Mouse (Mus musculus) cerebellum, adult 9-10 months (tissue): ENCODE results near the gene Nupl1.

Experiments
- DNase-seq: peaks from one replicate; pipeline ENCODE4 v3.0.0; 2022

The Nupl1 gene

DNA sequence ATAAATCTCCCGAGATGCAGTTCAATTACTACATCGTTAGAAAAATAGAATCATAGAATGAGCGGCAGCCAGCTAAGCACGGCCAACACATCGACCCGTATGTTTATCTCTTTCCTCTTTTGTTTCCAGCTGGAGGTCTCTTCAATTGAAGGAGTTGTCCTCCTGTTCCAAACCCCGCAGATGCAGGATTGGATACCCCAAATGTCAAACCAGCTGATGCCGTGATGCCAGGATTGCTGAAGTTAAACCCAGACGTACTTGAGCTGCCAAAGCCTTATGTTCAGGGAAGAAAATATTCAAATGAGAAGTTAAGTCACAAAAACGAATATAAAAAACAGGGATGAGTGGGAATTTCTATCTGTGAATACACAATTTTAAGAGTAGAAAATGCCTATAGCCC, 31.3 kb downstream of the Nupl1 start:
- no peak for DNase-seq

DNA sequence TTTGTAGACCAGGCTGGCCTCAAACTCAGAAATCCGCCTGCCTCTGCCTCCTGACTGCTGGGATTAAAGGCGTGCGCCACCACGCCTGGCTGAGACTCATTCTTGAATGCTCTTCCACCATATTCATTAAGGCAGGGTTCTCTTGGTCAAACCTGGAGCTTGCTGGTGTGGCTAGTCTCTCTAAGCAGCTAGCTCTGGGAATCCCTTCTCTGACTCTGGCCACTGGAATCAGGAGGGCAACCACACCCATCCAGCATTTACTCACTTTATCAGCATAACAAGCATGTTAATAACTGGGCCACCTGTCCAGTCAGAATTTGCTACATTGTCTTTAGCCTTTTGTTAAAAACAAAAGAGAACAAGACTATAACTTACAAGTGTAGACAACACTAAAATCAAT, 33.6 kb downstream of the Nupl1 start:
- no peak for DNase-seq

DNA sequence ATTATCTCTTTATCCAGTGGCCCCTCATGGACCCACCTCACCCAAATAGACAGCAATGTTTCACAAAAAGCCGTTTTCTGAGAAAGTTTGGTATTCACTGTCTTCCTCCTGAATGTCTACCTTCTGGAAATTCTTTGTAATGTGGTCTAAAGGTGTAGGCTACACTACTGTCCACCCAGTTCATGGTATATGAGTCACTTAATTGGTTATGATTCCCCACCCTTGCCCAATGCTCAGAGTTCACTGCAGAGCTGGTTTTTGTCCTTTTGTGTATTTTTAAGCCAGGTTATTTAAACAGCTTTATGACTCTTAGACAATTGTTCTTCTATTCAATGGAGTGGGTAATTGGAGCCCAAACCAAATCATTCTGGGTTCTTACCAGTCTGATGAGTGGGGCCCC, 35.1 kb downstream of the Nupl1 start:
- DNase-seq, result no peak

DNA sequence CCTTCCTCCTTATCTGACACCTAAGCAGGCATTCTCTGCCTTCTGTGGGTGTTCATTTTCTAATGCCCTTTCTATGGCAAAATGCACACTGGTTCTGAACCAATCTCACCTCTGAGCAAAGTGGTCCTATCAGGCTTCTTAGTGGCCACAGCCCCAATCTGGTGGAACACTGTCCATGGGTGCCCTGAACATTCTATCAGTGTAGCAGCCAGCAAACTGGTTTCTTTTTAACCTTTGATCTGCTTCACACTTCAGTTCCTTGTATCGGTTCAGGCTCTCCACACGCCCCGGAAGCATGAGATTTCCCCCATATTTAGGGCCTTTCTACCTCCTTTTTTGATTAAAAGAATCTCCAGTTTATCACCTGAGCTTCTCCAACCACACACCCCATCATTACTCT, 36.2 kb downstream of the Nupl1 start:
- DNase-seq, result no peak

DNA sequence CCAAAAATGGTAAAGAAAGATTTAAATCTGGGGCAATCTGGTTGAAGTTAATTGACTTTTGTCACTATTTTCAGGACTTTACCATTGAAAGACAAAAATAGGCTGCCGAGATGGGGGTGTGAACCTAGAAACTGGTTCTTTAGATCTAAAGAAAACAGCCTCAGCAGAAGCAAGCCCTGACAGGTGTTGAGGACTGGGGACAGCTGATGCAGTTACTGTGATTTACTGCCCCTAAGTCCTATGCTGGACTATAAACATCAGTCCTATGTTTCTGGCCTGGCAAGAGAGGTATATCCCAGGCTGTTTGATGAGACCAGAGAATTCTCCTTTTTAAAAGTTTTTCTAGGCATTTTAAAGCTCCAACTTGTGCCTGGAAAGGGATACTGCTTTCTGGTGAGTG, 37.2 kb downstream of the Nupl1 start:
- no peak for DNase-seq

DNA sequence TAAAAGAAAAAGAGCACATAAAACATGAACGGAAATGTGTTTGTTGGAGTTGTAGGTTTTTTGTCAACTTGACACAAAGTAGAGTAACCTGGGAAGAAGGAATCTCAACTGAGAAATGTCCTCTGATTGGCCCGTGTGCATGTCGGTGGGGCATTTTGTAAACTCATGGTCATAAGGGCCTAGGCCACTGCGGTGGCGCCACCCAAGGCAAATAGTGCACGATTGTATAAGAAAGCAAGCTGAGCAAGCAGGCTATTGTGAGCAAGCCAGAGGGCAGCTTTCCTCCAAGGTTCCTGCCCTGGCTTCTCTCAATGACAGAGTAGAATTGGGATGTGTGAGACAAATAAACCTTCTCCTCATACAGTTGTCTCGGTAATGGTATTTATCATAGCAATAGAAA, 42.1 kb downstream of the Nupl1 start:
- DNase-seq, result no peak

DNA sequence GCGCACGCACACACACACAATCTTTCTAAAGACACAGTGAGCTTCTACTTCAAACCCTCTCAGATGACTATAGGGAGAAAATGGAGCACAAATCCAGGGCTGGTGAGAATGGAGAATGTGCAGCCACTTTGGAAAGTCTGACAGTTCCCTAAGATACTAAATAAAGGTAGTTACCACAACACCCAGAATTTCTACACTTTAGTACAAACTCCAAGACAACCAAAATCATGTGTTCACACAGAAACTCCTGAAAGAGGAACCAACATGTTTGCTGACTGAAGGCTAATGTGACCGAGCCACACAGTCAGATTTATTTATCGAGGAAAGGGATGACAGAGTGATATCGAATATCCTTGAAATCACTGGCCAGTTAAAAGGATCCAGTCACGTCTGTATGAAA, 46.2 kb downstream of the Nupl1 start:
- no peak for DNase-seq

DNA sequence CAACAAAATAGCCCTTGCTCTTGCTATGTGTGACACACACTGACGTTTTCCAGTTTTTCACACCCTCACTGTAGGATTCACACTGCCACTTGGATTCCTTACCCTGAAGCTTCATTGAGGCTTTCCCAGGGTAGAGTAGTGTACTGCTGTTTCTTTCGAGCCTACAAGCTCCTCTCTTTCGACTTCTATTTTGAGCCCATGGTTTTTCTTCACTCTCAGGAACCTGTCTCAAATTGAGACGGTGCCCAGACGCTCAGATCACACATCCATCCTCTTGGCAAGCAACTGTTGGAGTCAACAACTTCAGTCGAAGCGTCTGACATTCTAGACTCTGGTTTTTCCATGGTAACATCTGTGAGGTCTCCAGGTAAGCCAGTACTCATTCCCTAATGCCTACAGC, 54.3 kb downstream of the Nupl1 start, which contains the start of gene Atp8a2:
Gene Atp8a2, minus strand, starts transcription at position 296 of the 400 bp plus-strand sequence.
- DNase-seq, result no peak

DNA sequence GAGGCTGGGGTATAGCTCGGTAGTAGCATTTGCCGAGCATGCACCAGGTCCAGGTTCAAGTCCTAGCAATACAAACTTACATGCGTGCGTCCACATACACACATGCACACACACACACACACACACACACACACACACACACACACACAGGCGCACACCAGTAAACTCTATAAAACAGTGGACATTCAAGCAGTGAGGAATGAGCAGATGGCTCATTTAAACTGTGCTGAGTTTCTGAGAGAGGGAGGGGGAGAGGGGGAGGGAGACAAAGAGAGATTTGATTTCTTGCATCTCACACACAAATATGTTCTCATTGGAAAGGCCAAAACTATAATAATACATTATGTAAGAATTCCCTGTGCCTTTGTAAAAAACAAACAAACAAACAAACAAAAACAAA, 55.2 kb downstream of the Nupl1 start:
- DNase-seq, result no peak

DNA sequence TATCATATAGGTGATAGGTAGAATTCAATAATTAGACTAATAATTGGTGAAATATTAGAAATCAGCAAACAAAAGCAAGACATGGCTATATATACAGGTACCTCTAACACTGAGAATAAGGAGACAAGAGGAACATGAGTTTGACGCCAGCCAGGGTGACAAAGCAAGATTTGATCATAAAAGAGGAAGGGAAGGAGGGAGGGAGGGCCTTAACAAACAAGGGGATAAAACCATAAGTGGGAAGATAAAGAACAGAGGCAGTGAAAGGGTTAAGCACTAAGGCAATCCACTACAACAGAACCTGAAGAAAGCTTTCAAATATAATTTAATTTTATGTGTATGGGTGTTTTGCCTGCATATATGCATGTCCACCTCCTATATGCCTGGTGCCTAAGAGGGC, 56.6 kb downstream of the Nupl1 start:
- DNase-seq, result no peak

DNA sequence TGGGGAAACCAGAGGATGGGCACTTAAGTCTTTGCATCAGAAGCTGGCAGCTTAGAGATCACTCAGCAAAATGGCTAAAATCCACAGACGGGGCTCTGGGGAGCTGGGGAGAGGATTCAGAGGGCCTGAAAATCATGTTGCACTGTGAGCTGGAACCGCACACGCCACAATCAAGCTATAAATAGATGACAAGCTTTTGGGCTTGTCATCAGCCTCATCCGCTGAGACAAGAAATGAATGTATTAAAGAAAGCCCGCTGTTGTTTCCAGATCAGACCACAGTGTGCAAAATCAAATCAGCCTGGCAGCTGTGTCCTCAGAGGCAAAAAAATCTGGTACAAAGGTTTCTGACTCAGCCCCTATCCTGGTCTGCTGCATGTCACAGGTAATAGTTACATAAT, 61.5 kb downstream of the Nupl1 start:
- DNase-seq, result no peak

DNA sequence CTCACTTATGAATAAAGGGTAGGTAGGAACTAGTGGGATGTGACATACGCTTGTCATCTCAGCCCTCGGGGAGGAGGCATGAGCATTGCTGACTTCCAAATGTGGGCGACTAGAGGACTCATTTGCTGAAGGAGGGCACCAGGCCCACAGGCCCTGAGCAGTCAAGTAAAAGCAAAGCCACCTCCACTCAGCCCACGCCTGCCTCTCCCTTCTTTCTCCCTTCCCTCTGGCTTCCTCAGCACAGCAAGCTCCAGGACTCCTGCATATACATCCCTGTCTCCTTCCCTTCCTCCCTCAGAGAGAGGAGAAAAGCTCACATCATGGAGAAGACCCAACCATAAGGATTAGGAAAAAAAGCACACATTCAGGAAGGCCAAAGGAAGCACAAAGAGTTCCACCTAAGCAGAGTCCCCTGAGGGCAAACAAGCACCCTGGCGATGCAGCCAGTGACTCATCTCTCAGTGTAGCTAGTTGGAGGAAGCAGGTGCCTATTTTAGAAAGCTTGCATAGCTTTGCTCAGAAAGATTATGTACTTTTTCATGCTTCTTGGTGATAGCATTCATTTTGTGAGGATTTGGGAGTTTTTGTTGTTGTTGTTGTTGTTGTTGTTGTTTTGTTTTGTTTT, 62.9 kb downstream of the Nupl1 start:
- no peak for DNase-seq

DNA sequence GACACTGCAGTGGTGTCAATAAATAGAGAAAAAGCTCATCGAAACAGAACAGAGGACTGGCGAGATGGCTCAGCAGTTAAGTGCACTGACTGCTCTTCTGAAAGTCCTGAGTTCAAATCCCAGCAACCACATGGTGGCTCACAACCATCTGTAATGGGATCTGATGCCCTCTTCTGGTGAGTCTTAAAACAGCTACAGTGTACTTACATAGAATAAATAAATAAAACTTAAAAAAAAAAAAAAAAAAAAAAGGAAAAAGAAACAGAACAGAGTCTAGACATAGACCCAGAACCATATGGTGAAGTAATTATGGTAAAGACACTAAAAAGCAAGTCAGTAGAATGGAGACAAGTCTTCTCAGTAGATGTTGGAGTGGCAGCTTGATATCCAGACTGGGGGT, 69.9 kb downstream of the Nupl1 start:
- DNase-seq, result no peak

DNA sequence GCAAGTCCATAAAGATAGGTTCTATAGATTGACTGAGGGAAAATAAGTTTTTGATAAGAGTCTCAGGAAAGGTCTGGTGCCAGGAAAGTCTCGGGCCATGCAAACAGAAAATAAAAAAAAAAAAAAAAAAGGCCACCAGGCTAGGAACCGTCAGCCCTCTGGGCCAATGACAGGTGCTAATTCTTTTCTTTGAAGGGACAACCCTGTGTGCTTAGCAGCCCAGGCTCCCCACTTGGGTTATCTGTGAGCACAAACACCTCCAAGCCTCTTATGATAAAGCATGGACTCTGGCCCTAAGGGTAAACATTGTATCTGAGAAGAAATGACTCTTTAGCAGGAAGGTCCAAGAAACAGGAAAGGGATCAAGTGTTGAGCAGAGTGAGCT, 72.7 kb downstream of the Nupl1 start:
- DNase-seq, result no peak

DNA sequence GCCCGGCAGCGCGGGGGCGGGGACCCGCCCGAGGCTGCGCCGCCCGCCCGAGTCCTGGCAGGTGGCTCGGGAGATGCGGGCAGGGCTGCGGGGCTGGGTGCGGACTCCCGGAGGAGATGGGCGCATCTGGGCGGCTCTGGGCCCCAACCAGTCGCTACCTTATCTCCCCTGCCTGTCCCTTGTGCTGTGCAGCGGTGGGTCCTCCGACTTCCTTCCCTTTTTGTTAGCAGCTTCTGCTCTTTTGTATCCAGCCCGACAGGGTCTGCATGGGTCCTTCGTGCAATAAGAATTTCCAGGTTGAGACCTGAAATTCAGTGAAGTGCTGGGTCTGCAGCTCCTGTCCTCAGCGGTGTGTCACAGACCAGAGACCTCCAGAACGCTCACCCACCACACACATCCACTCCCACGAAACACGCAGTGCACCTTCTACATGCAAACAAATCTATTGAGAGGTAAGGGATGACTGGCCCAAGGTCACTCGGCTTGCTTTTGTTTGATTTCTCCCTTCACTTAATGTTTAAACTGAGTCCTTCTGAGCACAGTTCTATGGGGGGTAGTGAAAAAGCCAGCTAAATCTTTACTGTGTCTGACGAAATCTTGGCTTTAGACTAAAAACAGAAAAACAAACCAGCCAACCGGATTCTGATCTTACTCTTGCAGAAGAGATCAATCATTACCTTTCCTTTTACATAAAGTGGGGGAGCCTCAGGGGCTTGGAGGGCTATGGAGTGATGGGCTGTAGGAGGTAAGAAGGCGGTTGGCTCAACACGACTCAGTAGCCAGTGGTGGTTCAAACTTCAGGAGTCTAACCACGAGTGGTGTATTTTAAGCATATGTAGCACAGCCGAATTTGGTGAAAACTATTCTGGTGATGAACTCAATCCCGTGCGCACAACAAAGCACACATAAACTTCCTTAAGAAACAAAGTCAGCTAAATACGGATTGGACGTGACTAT, 73.3 kb downstream of the Nupl1 start:
- peak; percentile 56 for DNase-seq

DNA sequence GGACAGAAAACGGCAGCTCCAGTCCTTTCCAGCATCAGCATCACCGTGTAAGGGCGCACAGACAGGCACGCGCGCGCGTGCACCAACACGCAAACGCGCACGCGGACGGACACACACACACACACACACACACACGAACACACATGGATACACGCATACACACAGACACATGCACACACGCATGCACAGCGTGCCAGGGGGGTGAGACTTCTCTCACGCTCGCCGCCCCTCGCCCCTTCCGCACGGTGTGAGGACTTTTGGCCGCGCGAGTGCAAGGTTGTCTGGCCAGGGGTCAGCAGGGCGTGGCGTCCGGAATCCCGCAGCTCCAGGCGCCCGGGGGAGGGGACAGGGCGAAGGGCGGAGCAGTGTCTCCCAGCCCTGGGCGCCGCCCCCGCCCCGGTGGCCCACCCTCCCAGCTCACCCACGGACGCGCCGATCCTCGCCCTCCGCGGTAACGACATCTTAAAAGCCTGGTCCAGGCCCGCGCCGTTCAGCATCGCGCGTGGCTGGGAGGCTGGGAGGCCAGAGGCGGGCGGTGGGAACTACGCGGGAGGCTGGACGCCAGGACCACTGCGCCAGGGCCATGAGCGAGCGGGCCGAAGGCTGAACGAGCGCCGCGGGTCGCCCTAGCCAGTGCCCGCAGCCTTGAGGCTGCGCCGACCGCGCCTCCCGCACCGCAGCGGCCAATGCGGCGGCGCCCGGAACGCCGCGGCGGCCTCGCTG, 74.2 kb downstream of the Nupl1 start:
- peak; percentile 81 for DNase-seq

DNA sequence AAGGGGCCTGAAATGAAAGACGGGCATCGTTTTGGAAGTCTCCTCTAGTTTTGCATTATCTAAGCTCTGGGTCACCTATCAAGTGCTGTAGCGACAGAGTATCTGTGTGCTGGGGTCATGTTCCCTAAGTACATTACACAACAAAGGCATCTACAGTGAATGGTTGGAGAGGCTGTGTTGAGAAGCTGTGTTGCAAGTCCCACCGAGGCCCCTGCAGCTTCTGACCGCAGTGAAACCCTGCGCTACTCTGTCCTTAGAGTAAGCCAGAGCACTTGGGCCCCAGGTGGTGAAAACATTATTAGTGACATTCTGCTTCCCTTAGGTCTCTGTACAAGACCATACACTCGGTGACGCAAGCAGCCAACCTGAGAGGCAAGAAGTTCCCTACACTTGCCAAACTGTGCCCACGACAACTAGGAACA, 74.8 kb downstream of the Nupl1 start:
- DNase-seq, result no peak

DNA sequence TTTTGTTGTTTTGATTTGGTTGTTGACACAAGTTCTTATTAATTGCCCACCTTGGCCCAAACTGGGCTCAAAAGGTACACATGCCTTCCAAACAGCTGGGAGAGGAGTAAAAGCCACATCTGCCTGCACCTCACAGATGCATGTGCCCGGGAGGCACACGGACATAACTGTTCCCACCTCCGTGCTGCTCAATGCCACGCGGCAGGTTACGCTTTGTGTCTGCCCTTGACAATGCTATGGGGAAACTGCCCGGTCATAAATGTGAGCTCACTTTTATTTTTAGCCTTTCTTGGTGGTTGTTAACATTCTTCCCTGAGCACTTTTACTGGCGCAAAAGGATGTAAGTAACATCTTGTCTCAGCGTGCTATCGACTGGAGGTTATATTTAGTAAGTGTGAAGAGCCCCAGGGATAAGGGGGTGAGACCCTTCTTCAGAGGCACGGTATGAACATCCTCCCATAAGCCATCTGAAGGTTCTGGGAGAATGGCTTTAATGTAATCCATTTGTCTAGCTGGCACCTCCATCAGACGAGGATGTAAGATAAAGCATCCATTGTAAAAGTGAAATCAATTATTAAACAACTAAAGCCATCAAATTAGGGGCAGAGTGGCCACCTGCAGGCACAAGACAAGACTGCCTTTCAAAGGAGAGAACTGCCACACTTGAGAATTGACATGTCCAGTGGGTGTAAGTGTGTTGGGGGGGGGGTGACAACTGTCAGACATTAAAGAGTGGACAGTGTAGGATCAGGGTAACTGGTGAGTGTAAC, 78.8 kb downstream of the Nupl1 start:
- DNase-seq, result no peak

DNA sequence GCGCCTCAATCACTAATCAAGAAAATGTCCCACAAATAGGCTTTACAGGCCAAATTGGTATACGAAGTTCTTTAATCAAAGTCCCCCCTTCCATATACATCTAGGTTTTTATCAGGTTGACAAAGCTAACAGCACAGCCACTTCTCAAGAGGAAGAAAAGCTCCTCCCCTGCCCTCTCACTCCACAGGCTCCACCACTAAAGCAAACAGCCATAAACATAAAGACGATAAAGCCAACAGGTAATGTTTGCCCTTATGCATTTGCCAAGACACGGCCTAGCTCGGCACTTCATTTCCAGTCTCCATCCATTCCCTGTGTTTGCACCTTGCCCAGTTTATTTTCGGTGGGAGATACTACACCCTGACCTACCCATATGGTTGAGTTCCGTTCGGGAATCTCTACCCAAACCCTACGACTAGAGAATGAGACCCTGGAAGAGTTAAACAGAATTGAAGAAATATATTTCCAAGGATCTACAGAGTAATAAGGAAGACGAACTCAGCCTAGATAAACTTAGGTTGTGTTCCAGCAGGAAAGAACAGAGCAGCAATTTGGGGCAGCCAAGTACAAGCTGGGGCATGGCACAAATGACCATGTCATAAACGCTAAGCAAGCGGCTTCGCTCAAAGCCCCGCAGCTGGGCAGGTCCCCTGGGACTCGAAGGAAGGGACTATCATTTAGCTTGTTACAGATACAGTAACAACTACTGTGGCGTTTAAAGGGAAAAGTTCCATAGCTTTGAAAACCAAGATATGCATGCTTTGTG, 80.2 kb downstream of the Nupl1 start:
- DNase-seq, result no peak

DNA sequence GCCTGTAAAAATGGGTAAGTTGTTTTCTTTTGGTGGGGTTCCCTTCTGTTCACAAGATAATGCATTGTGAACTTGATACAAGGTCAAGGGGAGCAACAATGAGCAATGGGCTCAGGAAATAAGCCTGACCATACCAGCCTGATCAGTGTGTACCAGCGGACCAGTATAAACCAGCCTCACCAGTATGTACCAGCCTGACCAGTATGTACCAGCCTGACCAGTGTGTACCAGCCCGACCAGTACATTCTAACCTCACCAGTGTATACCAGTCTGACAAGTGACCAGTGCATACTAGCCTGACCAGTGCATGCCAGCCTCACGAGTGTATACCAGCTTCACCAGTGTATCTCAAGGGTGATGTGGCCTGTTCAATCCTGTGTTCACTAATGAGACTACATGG, 87.9 kb downstream of the Nupl1 start:
- DNase-seq, result no peak

DNA sequence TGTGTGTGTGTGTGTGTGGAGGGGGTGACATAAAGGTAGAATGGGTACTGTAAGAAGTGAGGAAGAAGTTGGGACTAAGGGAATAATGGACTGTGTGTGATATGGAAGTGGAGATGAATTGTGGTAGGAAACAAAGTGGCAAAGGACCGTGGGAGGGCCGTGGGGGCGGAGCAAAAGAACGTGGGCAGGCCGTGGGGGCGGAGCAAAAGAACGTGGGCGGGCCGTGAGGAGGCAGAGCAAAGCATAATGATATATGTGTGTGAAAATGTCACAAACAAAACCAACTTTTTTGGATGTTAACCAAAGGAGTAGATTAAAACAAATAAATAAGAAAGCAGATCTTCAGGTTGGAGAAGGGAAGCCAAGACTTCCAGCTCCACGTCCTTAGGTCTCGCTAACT, 98.9 kb downstream of the Nupl1 start:
- DNase-seq, result no peak

DNA sequence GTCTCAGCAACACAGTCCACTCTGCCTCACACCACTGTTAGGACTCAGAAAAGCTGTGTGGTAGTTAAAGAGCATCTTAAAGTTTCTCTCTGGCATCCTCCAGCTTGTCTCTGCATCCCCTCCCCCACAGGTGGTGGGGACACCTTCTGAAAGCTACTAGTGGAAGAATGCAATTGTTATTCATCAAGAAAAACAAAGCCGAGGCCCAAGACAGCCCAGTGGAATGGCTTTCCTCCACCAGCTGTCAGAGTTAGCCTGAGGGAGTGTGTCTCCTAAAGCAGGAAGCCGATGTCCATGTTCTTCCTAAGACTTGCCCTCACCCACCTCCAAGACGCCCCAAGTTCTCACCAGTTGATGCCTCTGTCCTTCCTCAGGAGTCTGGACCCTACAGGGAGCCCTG, 102.3 kb downstream of the Nupl1 start:
- no peak for DNase-seq
